Mouse (Mus musculus) MEL (cell line): ENCODE results near the gene Ercc6l2. TPM values are rescaled to one million over a fixed set of nuclear protein-coding genes. Genes with fewer than 3 reads are reported as not detected.

Source experiments
- DNase-seq: peaks from one replicate; pipeline ENCODE4 v3.0.0; 2011; ENCODE audit warnings: low read depth, low spot score
- H3K27ac ChIP-seq: 2 replicates; pipeline ENCODE4 v1.5.1; 2012; ENCODE audit warnings: low read depth, mild to moderate bottlenecking, control low read depth, low read length, moderate library complexity; ENCODE audit not compliant: control insufficient read depth
- H3K27me3 ChIP-seq, 2 experiments: fragments of 150-350 bp in 1 of 2; sonication (generic) in 1 of 2; 2 replicates each; pipeline ENCODE4 v1.6.1; 2012; ENCODE audit warnings: low read length in 2 of 2, mild to moderate bottlenecking in 2 of 2, improper control_type of control experiment in 1 of 2, moderate library complexity in 1 of 2; ENCODE audit not compliant: insufficient read depth in 2 of 2, control insufficient read depth in 1 of 2
- H3K36me3 ChIP-seq, 2 experiments: 2 replicates each; pipeline ENCODE4 v1.6.1; 2012 to 2014; ENCODE audit warnings: low read length in 2 of 2, improper control_type of control experiment in 1 of 2, inconsistent platforms in 1 of 2, mild to moderate bottlenecking in 1 of 2; ENCODE audit not compliant: insufficient read depth in 2 of 2, control insufficient read depth in 1 of 2
- H3K4me1 ChIP-seq, 2 experiments: fragments of 150-350 bp in 1 of 2; sonication (generic) in 1 of 2; 2 replicates each; pipeline ENCODE4 v1.6.1; 2012; ENCODE audit warnings: low read length in 2 of 2, improper control_type of control experiment in 1 of 2, mild to moderate bottlenecking in 1 of 2; ENCODE audit not compliant: insufficient read depth in 2 of 2, control insufficient read depth in 1 of 2
- H3K4me3 ChIP-seq, 2 experiments: fragments of 150-350 bp in 1 of 2; sonication (generic) in 1 of 2; 2 replicates each; pipeline ENCODE4 v1.5.1; 2012; ENCODE audit warnings: low read depth in 2 of 2, low read length in 2 of 2, mild to moderate bottlenecking in 2 of 2, moderate library complexity in 2 of 2, control low read depth in 1 of 2, improper control_type of control experiment in 1 of 2; ENCODE audit not compliant: control insufficient read depth in 1 of 2, insufficient read depth in 1 of 2
- H3K79me2 ChIP-seq: 2 replicates; pipeline ENCODE4 v1.6.1; 2012; ENCODE audit warnings: mild to moderate bottlenecking, low read length, moderate library complexity; ENCODE audit not compliant: control insufficient read depth, poor library complexity, insufficient read depth
- H3K9ac ChIP-seq: 2 replicates; pipeline ENCODE4 v1.6.1; 2012; ENCODE audit warnings: low read depth, mild to moderate bottlenecking, control low read depth, low read length, moderate library complexity; ENCODE audit not compliant: control insufficient read depth, poor library complexity, severe bottlenecking
- H3K9me3 ChIP-seq: fragments of 150-350 bp; sonication (generic); replicated peaks from 2 replicates; pipeline ENCODE4 v1.6.1; 2012; ENCODE audit warnings: mild to moderate bottlenecking, low read length, improper control_type of control experiment, moderate library complexity; ENCODE audit not compliant: insufficient read depth
- CHD1 ChIP-seq: IDR thresholded peaks from 2 replicates; pipeline ENCODE4 v1.6.1; 2012; ENCODE audit warnings: low read depth, mild to moderate bottlenecking, inconsistent platforms, low read length, improper control_type of control experiment
- CHD2 ChIP-seq: IDR thresholded peaks from 2 replicates; pipeline ENCODE4 v1.6.1; 2011; ENCODE audit warnings: low read length, improper control_type of control experiment
- CTCF ChIP-seq, 3 experiments: IDR thresholded peaks in 2 of 3; conservative IDR thresholded peaks in 1 of 3; 2 replicates each; pipeline ENCODE4 v1.5.1; 2011 to 2012; ENCODE audit warnings: low read length in 3 of 3, low read depth in 2 of 3, mild to moderate bottlenecking in 2 of 3, improper control_type of control experiment in 1 of 3, inconsistent platforms in 1 of 3, mixed read lengths in 1 of 3, moderate library complexity in 1 of 3; ENCODE audit not compliant: control insufficient read depth in 1 of 3, insufficient read depth in 1 of 3, poor library complexity in 1 of 3, severe bottlenecking in 1 of 3
- E2F4 ChIP-seq: IDR thresholded peaks from 2 replicates; pipeline ENCODE4 v1.6.1; 2011; ENCODE audit warnings: low read depth, low read length, improper control_type of control experiment, borderline replicate concordance
- ELF1 ChIP-seq: IDR thresholded peaks from 2 replicates; pipeline ENCODE4 v1.6.1; 2014; ENCODE audit warnings: low read depth, mild to moderate bottlenecking, inconsistent platforms, low read length, improper control_type of control experiment, moderate library complexity
- EP300 ChIP-seq, 2 experiments: IDR thresholded peaks; 2 replicates each; pipeline ENCODE4 v1.6.1; 2011; ENCODE audit warnings: improper control_type of control experiment in 2 of 2, low read length in 2 of 2, low read depth in 1 of 2, mild to moderate bottlenecking in 1 of 2
- ETS1 ChIP-seq: IDR thresholded peaks from 2 replicates; pipeline ENCODE4 v1.6.1; 2012; ENCODE audit warnings: low read depth, mild to moderate bottlenecking, inconsistent platforms, low read length, improper control_type of control experiment, moderate library complexity
- GABPA ChIP-seq: IDR thresholded peaks from 2 replicates; pipeline ENCODE4 v1.6.1; 2012; ENCODE audit warnings: low read depth, mild to moderate bottlenecking, inconsistent platforms, low read length, improper control_type of control experiment, moderate library complexity
- GATA1 ChIP-seq: IDR thresholded peaks from 2 replicates; pipeline ENCODE4 v1.6.1; 2011; ENCODE audit warnings: low read depth, low read length, improper control_type of control experiment
- HCFC1 ChIP-seq: IDR thresholded peaks from 2 replicates; pipeline ENCODE4 v1.6.1; 2012; ENCODE audit warnings: low read depth, mild to moderate bottlenecking, inconsistent platforms, low read length, improper control_type of control experiment, moderate library complexity
- MAX ChIP-seq: IDR thresholded peaks from 2 replicates; pipeline ENCODE4 v1.6.1; 2011; ENCODE audit warnings: low read length, improper control_type of control experiment
- MXI1 ChIP-seq: IDR thresholded peaks from 2 replicates; pipeline ENCODE4 v1.6.1; 2011; ENCODE audit warnings: mild to moderate bottlenecking, low read depth, low read length, improper control_type of control experiment
- MYC ChIP-seq: IDR thresholded peaks from 2 replicates; pipeline ENCODE4 v1.6.1; 2011; ENCODE audit warnings: low read depth, mild to moderate bottlenecking, low read length, improper control_type of control experiment, moderate library complexity
- POLR2A ChIP-seq, 2 experiments: IDR thresholded peaks; 2 replicates each; pipeline ENCODE4 v1.6.1; 2011 to 2012; ENCODE audit warnings: low read length in 2 of 2, mild to moderate bottlenecking in 2 of 2, control low read depth in 1 of 2, improper control_type of control experiment in 1 of 2, low read depth in 1 of 2, moderate library complexity in 1 of 2; ENCODE audit not compliant: control insufficient read depth in 1 of 2, insufficient read depth in 1 of 2, poor library complexity in 1 of 2
- POLR2AphosphoS5 ChIP-seq: IDR thresholded peaks from 2 replicates; pipeline ENCODE4 v1.6.1; 2012; ENCODE audit warnings: low read depth, borderline replicate concordance, mild to moderate bottlenecking, inconsistent platforms, low read length, moderate library complexity, mixed read lengths
- RCOR1 ChIP-seq: IDR thresholded peaks from 2 replicates; pipeline ENCODE4 v1.6.1; 2012; ENCODE audit warnings: low read depth, mild to moderate bottlenecking, inconsistent platforms, low read length, improper control_type of control experiment
- SIN3A ChIP-seq: IDR thresholded peaks from 2 replicates; pipeline ENCODE4 v1.6.1; 2012; ENCODE audit warnings: low read length, improper control_type of control experiment, inconsistent platforms
- SMC3 ChIP-seq: IDR thresholded peaks from 2 replicates; pipeline ENCODE4 v1.6.1; 2011; ENCODE audit warnings: low read depth, low read length, improper control_type of control experiment
- TBP ChIP-seq: IDR thresholded peaks from 2 replicates; pipeline ENCODE4 v1.8.0; 2011; ENCODE audit warnings: low read depth, low read length, improper control_type of control experiment
- UBTF ChIP-seq: IDR thresholded peaks from 2 replicates; pipeline ENCODE4 v1.6.1; 2012; ENCODE audit warnings: low read depth, mild to moderate bottlenecking, inconsistent platforms, low read length, improper control_type of control experiment, moderate library complexity, borderline replicate concordance; ENCODE audit not compliant: insufficient read depth
- ZC3H11A ChIP-seq: IDR thresholded peaks from 2 replicates; pipeline ENCODE4 v1.6.1; 2012; ENCODE audit warnings: low read depth, mild to moderate bottlenecking, inconsistent platforms, low read length, improper control_type of control experiment
- ZKSCAN1 ChIP-seq: IDR thresholded peaks from 2 replicates; pipeline ENCODE4 v1.6.1; 2012; ENCODE audit warnings: low read depth, mild to moderate bottlenecking, inconsistent platforms, low read length, improper control_type of control experiment, moderate library complexity
- ZMIZ1 ChIP-seq: IDR thresholded peaks from 2 replicates; pipeline ENCODE4 v1.6.1; 2012; ENCODE audit warnings: low read depth, mild to moderate bottlenecking, inconsistent platforms, low read length, improper control_type of control experiment, moderate library complexity
- polyA plus RNA-seq, 2 experiments: library from polyadenylated mRNA; stranded (reverse) in 1 of 2; unstranded in 1 of 2; fragments of >175 nt in 1 of 2; fragments of >200 nt in 1 of 2; gene quantifications; 2 replicates each; pipeline versions ENCODE4 v1.2.1 to v1.2.4; 2012; ENCODE audit warnings: low replicate concordance in 2 of 2, low read depth in 1 of 2; ENCODE audit not compliant: insufficient read length in 2 of 2, insufficient read depth in 1 of 2, missing spikeins in 1 of 2
- total RNA-seq: library from RNA; depleted of rRNA; stranded (reverse); fragments of 300-350 nt; gene quantifications from 2 replicates; pipeline ENCODE4 v1.2.3, GENCODE M21; 2012

The Ercc6l2 gene
- total and polyA plus RNA-seq, 3 experiments, result 15.6 to 61.7 (median 19.4) TPM

- peaks cover 12 to 17% of the 10 kb centered on the region in 2 experiments for H3K4me1 ChIP-seq
- H3K36me3 ChIP-seq, result peaks cover 13 to 22% of the 10 kb centered on the region in 2 experiments
- no peak overlapping the region for H3K27ac ChIP-seq
- no peak overlapping the region for H3K9ac ChIP-seq
- peak; percentile 18 for DNase-seq
- no peaks in the 10 kb centered on the region for H3K9me3 ChIP-seq
- TF ChIP-seq UBTF (no peak), CHD2 (no peak), MXI1 (no peak), ELF1 (no peak), CHD1 (no peak), MAX (no peak), POLR2A (IDR thresholded peaks at IDR 0.05; ENCODE audit: control insufficient read depth in 1 of 2, insufficient read depth in 1 of 2, low read depth in 1 of 2, low read length in 2 of 2, poor library complexity in 1 of 2) (no peak), GATA1 (no peak), SIN3A (no peak), CTCF (IDR thresholded peaks at IDR 0.05 in 2 of 3, conservative IDR thresholded peaks at IDR 0.05 in 1 of 3; ENCODE audit: control insufficient read depth in 1 of 3, insufficient read depth in 1 of 3, low read depth in 2 of 3, low read length in 3 of 3, poor library complexity in 1 of 3, severe bottlenecking in 1 of 3) (no peak), RCOR1 (no peak), ZC3H11A (no peak), TBP (no peak), E2F4 (no peak), POLR2AphosphoS5 (no peak)
- TF ChIP-seq, all 39 proteins: peak for 0
- no peak overlapping the region for H3K4me3 ChIP-seq
- no peaks in the 10 kb centered on the region for H3K79me2 ChIP-seq
- H3K27me3 ChIP-seq, result no peaks in the 10 kb centered on the region
These were observed 62.1 kb downstream of the Ercc6l2 start for GRCm38 (mm10) chr13:63877138-63877537.

GRCm38 (mm10) chr13:63879105-63879863 lies 64.2 kb downstream of the Ercc6l2 start:
- peaks cover 14 to 15% of the 10 kb centered on the region in 2 experiments for H3K36me3 ChIP-seq
- no peak overlapping the region for H3K4me3 ChIP-seq
- no peaks in the 10 kb centered on the region for H3K9me3 ChIP-seq
- H3K4me1 ChIP-seq, result peaks cover 8 to 11% of the 10 kb centered on the region in 2 experiments
- H3K9ac ChIP-seq, result no peak overlapping the region
- TF ChIP-seq ZKSCAN1 (no peak), RCOR1 (no peak), MYC (no peak), ETS1 (no peak), HCFC1 (no peak), GATA1 (no peak), POLR2A (IDR thresholded peaks at IDR 0.05; ENCODE audit: control insufficient read depth in 1 of 2, insufficient read depth in 1 of 2, low read depth in 1 of 2, low read length in 2 of 2, poor library complexity in 1 of 2) (no peak), GABPA (no peak), SMC3 (no peak), UBTF (no peak), EP300 (IDR thresholded peaks at IDR 0.05; ENCODE audit: low read depth in 1 of 2, low read length in 2 of 2) (no peak), ZMIZ1 (no peak), TBP (no peak), CHD1 (no peak)
- no peak overlapping the region for H3K27ac ChIP-seq
- H3K27me3 ChIP-seq, result no peaks in the 10 kb centered on the region
- no peaks in the 10 kb centered on the region for H3K79me2 ChIP-seq
- no peak for DNase-seq
